Mouse (Mus musculus): ENCODE measurements around the gene Ankrd22.

DNA sequence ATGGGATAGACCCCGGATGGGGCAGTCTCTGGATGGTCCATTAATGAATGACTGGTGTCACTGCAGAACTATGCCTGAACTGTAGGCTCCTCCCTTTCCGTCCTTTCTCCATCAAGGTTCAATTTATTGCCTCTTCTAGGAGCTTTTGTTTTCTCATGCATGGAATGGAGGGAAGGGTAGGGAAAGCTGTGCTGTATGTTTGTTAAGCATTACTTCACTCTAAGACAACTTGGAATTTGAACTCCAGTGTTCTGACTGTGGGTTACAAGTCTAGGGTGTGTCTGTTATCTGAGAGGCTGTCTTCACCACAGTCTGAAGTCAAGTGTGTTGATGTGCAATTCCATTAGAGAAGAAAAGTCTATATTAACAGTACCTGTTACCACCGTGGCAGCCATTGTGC, 43.2 kb upstream of the Ankrd22 start:
- TF ChIP-seq CTCF (IDR thresholded peaks at IDR 0.05; ENCODE audit: control insufficient read depth, insufficient read depth, insufficient read length) (no peak), CEBPB (IDR thresholded peaks at IDR 0.05; ENCODE audit: low read depth) (no peak), MAX (IDR thresholded peaks at IDR 0.05) (no peak), MYOG (IDR thresholded peaks at IDR 0.05; ENCODE audit: control insufficient read depth, extremely low read depth, insufficient read length) (no peak), FOSL1 (IDR thresholded peaks at IDR 0.05; ENCODE audit: insufficient read depth, low read length, poor library complexity, severe bottlenecking) (no peak), USF1 (IDR thresholded peaks at IDR 0.05; ENCODE audit: low read depth) (no peak), MYOD1 (IDR thresholded peaks at IDR 0.05; ENCODE audit: control insufficient read depth, insufficient read length, low read depth) (no peak)
